Mouse (Mus musculus) Patski (cell line): ENCODE results near the gene Rps19. TPM values are rescaled to one million over a fixed set of nuclear protein-coding genes. Genes with fewer than 3 reads are reported as not detected.

ENCODE experiments used
- ATAC-seq: fragments of 100-300 bp; one replicate; pipeline ENCODE4 v1.8.0; 2021
- CTCF ChIA-PET: fragments of 350-600 bp; sonication (Branson Sonifier 250); formaldehyde crosslinking; loops from one replicate; lab custom pipeline; 2022; ENCODE audit warnings: inconsistent platforms; lab: Charles Lee
- POLR2A ChIA-PET: fragments of 350-600 bp; sonication (Branson Sonifier 250); formaldehyde crosslinking; loops from one replicate; lab custom pipeline; 2022; ENCODE audit warnings: antibody characterized with exemption, inconsistent platforms; lab: Charles Lee
- DNase-seq: peaks from one replicate; pipeline ENCODE4 v3.0.0-alpha.2; 2011; ENCODE audit warnings: low read depth, low spot score
- H3K27me3 ChIP-seq: fragments of 371-371 bp; one replicate; pipeline ENCODE4 v1.5.1; 2021
- CTCF ChIP-seq: fragments of 100-300 bp; IDR thresholded peaks from one replicate; pipeline ENCODE4 v1.5.1; 2021
- in situ Hi-C: fragments of 300-500 bp; cut with MboI; formaldehyde crosslinking; loops from 3 replicates; pipeline ENCODE4 v1.11.1; 2018; ENCODE audit warnings: low pct_unique_long_range_greater_than_20kb, mixed read lengths
- polyA plus RNA-seq: library from polyadenylated mRNA; unstranded; gene quantifications from one replicate; pipeline ENCODE4 v1.2.3, GENCODE M21; 2021

The Rps19 gene
- polyA plus RNA-seq, 1 experiment from 2014 or later: 393 TPM

DNA sequence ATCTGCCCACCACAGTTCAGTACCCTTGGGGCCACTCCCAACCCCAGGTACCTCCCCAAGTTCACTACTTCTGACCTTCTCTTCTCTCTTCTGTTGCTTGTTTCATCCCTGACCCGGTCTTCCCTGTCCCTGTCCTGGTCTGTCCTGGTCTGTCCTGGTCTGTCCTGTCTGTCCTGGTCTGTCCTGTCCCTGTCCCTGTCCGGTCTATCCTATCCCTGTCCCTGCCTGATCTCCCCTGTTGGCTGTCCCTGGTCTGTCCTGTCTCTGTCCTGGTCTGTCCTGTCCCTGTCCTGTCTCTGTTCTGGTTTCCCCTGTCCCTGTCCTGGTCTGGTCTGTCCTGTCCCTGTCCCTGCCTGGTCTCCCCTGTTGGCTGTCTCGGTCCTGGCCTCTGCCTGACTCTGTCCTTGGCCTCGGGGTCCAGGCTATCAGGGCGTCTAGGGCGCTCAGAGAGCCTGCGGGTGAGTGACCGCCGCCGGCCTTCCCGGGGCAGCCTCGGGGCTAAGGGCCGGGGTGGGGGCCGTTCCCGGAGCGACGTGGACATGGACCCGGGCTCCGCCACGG, 34.7 kb downstream of the Rps19 start:
- no peaks in the 10 kb centered on the region for H3K27me3 ChIP-seq
- ChIA-PET POLR2A (no interaction called here), CTCF (interaction anchor here (1.7 kb wide), 1 partner anchor 28 kb away, joined by 3 read pairs; no protein-coding TSS in a partner anchor)
- in situ Hi-C loops: no loop called here
- TF ChIP-seq CTCF: no peak
- DNase-seq (no peak), ATAC-seq (no peak)

DNA sequence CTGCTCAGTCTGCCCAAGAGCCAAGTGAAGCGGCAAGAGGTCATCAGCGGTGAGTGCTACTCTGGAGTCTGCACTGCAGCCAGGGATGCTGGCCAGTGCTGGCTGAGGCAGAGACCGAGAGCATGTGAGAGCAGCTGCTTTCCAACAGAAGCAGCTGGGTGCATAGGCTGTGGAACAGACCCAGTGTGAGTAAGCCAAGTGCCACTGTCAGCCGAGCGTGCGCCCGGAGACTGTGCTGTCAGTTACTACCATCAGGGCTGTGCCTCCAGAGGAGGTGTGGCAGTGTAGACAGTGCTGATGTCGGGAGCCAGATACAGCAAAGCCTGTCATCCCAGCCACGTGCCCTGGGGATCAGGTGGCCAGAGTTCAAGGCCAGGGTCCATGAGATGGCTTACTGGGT, 35.6 kb downstream of the Rps19 start:
- no peaks in the 10 kb centered on the region for H3K27me3 ChIP-seq
- ChIA-PET CTCF (no interaction called here), POLR2A (no interaction called here)
- DNase-seq (no peak), ATAC-seq (no peak)
- in situ Hi-C loops: no loop called here
- no peak for TF ChIP-seq CTCF

DNA sequence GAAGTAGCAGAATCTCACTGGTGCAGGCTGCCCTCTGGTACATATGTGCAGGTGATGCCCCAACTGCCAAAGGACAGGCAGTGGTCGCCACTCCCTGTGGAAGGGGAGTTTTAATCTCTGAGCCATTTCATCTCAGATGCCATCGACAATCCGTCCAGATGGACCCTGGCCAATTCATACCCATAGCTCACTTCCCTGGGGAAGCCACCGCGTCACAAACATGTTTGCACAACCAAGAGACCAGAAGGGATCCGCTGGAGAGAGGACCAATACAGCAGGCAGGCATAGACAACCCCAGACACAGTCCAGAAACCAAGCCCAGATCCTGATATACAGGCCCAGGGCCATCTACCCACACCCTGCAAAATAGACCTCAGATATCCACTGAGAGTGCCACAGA, 46.3 kb downstream of the Rps19 start:
- ATAC-seq: no peak
- ChIA-PET POLR2A (no interaction called here), CTCF (no interaction called here)
- peaks cover 36% of the 10 kb centered on the region for H3K27me3 ChIP-seq
- DNase-seq: no peak
- in situ Hi-C loops: no loop called here
- no peak for TF ChIP-seq CTCF

DNA sequence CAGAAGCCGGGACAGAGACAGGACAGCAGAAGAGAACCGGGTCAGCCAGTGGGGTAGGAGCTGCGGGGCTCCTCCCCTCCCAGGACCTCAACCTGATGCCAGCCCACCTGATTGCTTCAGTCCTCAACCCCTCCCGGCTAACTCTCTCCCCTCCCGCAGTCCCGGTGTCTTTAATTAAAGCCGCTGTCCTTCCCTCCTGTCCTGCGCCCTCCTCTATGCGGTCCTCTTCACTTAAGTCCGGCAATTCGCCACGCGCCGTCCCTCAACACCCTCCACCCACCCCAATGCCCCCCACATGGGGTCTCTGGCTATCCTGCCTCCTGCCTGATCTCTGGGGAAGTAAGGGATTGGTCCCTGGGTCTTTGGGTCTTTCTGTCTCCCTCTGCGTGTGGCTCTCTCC, 47.5 kb downstream of the Rps19 start:
- ATAC-seq (no peak), DNase-seq (no peak)
- in situ Hi-C loops: no loop called here
- peaks cover 36% of the 10 kb centered on the region for H3K27me3 ChIP-seq
- ChIA-PET CTCF (no interaction called here), POLR2A (no interaction called here)
- TF ChIP-seq CTCF: no peak

Other genes starting within 250 kb of the Rps19 start
- not detected for gene Lypd3, start 247.8 kb upstream of the Rps19 start, polyA plus RNA-seq
- not detected for gene Tex101, start 207.7 kb upstream of the Rps19 start, polyA plus RNA-seq
- gene BC049730, start 175.1 kb upstream of the Rps19 start, polyA plus RNA-seq: not detected
- gene Gm4763, start 157.5 kb upstream of the Rps19 start, polyA plus RNA-seq: not detected
- 0.31 TPM for gene Cd177, start 124.1 kb upstream of the Rps19 start, polyA plus RNA-seq
- not detected for gene Ceacam10, start 107.2 kb upstream of the Rps19 start, polyA plus RNA-seq
- gene Gm9844, start 22.2 kb upstream of the Rps19 start, polyA plus RNA-seq: 1.6 TPM
- gene Lypd4, start 14.4 kb upstream of the Rps19 start, polyA plus RNA-seq: 0.10 TPM
- gene Dmrtc2, start 14.3 kb upstream of the Rps19 start, polyA plus RNA-seq: not detected
- gene Cd79a, start 13.0 kb downstream of the Rps19 start, polyA plus RNA-seq: not detected
- gene Arhgef1, start 18.5 kb downstream of the Rps19 start, polyA plus RNA-seq: 95.7 TPM
- gene Gm4881, start 60.1 kb downstream of the Rps19 start, polyA plus RNA-seq: not detected
- 211 TPM for gene Rabac1, start 88.4 kb downstream of the Rps19 start, polyA plus RNA-seq
- 0.05 TPM for gene Atp1a3, start 121.6 kb downstream of the Rps19 start, polyA plus RNA-seq
- gene Grik5, start 188.0 kb downstream of the Rps19 start, polyA plus RNA-seq: 49.5 TPM
- 30.0 TPM for gene Zfp574, start 188.2 kb downstream of the Rps19 start, polyA plus RNA-seq